Mouse (Mus musculus) c-Kit-negative CD71-positive TER-119-positive erythroid progenitor cells, embryonic 14.5 days (primary cell): ENCODE results near the gene Dusp14.

Source experiments
- DNase-seq: peaks from one replicate; pipeline ENCODE4 v3.0.0-alpha.2; 2013; ENCODE audit warnings: low read depth, low spot score

Gene Dusp14

DNA sequence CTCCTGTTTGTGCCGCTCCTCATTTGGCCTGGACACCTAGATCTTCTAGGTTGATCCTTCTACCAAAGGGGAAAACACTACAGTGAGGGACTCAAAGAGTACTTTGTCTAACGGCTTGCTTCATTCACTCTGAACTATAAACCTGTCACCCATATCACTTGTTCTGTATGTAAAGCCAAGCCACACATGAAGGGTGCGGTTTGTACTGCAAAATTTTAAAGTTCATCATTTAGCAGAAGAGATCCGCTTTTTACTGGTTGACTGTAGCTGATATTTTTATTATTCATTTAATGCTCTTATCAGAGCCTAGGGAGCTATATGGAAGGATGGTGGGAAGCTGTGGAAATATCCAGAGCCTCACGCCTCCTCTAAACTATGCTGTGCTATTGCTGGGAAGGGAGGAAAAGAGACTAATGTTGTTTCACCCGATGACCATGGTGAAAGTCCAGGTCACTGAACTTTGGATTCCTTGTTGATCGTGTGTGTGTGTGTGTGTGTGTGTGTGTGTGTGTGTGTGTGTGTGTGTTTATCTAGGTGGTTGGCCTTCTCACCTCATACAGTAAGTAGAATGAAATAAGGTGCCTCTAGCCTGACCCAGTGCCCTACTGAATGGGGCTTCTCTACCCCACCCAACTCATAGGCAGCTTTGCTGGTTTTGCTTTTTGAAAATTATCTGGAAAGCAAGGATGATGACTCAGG lies 52.1 kb downstream of the Dusp14 start:
- no peak for DNase-seq

DNA sequence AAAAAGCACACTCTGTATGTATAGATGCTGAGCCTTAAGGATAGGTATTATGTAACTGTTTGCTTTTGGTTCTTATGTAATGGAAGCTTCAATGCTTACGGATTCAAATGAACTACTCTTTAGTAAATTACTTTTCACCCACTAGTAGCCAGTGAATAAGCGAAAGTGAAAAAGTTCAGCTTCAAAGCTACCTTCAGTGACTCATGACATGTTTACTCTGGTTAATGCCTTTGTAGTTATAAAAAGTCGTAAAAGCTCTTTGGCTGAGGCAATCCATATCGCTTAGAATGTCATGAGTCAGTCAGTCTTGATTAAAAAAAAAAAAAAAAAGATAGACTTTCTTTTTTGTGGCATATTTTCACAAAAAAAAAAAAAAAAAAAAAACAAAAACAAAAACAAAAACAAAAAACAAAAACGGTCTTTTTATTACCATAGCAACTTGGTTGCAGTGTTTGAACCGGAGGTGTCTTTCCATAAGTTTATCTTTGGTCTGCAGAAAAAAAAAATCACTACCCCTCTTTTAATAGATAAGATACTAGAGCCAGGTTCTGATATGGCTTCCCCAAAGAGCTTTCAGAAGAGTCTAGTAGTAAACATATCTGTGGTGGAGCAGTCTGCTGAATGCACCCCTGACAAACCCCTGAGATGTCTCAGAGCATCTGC lies 52.8 kb downstream of the Dusp14 start:
- no peak for DNase-seq

DNA sequence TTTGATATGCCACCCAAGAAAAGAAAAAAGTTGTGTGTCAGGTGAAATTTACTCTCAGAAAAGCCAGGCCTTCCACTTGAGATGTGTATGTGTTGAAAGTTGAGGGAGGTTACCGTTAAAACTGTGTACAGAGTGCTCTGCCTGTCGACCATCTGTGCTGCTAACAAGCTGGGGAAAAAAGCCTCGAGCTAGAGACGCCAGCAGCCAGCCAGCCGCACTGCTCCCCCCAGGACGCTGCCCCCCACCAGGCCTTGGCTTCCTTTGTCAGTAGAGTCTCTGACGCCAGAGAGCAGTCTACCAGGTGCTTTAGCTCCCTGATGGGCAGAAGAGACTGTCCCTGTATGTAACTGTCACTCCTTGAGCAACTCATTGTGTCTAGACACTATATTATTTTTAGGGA lies 56.0 kb downstream of the Dusp14 start:
- DNase-seq: no peak

DNA sequence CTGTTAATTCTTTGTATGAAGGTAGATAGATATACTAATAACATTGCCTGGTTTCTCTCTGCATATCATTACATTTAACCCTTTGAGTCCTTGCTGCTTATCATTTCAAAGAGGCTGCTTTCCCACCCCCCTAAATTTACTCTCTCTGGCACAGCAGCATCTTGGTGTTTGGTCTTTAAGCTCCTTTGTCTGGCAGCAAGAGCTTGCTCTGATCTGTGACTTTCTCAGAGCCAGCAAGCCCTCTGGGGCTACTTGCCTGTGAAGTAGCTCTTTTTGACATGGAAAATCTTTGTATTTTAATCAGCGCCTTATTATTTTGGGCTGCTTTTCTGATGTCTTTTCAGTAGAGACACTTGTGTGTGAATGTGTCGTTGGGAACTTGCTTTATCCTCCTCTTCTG lies 57.5 kb downstream of the Dusp14 start:
- DNase-seq: no peak

DNA sequence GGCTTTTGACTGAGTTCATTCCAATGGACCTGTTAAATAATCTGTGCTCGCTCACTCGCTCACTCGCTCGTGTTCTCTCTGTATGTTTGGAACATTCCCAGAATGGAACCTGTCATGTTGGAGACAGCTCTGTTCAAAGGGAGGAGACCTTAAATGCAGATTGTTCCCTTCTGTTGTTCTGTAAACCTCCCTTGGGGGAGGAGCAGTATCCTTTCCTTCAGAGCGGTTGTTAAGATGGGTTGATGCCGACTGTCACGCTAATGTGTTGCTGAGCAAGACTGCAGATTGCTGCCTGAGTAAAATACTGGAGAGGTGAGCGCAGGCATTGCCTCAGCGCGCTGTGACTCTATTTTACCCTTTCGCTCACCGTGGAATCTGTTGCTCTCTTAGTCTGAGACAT lies 58.0 kb downstream of the Dusp14 start:
- no peak for DNase-seq

DNA sequence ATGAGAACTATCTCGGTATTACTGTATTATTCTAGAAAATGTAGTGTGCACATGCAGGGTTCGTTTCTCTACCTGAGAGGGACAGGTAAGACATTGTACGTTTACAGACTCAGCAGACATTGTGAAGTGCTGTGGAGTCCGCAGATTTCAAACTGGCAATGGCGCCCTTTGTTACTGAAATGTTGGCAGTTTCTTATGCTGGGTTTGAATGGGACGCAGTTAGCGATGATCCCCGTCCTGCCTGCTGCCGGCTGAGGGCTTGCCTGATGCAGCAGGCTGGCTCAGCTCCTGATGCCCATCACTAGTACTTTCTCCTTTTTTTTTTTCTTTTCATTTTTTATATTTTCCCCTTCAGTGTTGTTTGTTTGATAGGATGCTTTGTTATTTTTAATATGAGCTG lies 58.6 kb downstream of the Dusp14 start:
- DNase-seq: no peak

DNA sequence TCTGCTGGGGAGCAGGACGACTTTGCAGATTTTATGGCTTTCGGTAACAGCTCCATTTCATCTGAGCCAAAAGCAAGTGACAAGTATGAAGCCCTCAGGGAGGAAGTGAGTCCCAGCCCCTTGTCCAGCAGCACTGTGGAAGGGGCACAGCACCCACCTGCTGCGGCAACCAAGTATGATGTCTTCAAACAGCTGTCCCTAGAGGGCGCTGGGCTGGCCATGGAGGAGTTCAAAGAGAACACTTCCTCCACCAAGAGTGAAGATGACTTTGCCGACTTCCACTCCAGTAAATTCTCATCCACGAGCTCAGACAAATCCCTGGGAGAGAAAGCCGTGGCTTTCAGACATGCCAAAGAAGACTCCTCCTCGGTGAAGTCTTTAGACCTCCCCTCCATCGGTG lies 60.1 kb downstream of the Dusp14 start:
- DNase-seq: no peak

DNA sequence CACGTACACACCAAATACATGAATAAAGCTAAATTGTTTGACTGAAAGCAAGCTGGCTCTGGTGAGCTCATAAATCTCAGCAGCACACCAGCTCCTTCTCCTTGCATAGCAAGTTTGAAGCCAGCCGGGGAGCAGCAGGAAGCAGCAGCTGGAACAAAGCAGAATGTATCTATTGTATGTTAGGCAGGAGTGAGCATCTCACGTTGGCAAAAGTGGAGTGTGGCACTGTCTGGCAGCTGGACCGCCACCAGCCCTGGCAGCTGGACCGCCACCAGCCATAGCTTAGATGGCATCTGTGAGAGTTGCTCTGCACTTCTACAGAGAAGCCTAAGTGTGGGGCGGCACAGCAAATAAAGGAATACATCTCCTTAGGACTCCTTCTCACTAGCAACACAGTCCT lies 65.1 kb downstream of the Dusp14 start:
- DNase-seq: no peak

DNA sequence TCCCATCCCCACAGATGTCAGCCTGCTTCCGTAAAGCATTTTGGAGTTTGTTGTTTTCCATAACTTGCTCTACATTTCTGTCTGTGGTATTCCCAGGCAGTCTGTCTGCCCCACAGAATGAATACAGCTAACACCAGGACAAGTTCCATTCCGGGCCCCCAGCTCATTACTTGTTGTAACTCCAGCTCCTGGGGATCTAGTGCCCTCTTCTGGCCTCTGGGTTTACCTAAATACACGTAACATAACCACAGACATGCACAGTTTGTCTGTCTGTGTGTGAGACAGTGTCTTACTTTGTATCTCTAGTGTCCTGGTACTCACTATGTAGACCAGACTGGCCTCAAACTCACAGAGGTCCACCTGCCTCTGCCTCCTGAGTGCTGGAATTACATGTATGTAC lies 67.8 kb downstream of the Dusp14 start:
- no peak for DNase-seq

DNA sequence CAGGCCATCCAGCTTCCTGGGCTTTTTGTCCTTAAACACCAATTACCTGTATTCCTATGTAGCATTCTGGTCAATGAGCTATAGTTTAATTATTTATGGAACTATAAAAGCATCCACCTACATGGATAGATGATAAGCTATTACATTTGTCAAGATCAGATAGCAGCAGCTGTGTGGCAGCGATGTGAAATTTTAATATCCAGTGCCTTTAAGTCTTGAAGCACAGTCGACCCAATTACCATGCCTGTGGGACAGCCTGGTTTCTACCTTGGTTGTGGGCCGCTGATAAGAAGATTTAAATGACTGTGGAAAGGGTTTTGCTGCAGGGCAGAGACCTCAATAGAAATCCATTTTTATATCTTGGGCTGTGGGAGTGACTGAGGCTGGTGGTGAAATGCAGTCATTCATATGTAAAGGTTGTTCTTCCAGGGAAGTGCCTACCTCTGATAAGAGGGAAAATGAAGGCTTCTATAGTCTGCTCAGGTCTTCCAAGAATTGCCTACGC lies 69.6 kb downstream of the Dusp14 start:
- no peak for DNase-seq

DNA sequence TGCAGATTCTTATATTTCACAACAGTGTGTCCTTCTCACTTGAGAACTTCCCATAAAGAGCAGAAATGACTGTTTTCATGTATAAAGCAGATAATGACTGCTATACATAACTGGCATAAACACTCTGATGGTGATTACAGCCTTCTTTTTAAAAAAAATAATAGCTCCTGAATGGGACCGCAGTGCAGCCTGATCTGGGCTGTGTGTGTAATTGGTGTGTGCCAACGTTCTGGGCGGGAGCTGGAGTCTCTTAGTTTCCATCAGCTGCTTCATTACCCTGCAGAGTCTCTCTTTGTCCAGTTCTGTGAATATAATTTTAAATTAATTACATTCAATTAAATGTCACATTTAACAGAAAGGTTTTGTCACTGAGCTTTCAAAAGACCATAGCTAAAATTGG lies 70.1 kb downstream of the Dusp14 start:
- no peak for DNase-seq
